19 mouse cellular contexts compared by ENCODE assay signal in the genomic region with DNA sequence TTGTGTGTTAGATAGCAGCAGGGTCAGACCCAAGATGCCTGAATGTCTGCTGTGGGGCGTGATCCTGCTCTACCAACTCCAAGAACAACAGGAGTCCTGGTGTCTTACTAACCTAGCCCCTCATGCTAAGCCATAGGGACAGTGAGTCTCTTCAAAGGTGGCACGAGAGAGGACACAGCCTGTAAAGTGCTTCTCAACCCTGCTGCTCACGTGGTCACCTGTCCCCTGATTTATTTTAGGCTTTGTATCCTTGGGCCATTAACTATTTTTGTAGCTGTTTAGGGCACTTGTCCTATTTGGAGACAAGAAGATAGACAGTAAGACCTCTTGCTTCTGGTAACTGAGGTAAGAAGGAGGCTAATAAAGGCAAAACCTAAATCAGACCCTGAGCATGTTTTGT.
DNase-seq lines count a peak whose midpoint lies in the region; ATAC-seq and TF ChIP-seq lines count a peak whose summit lies in the region.
"Had no signal": no experiment of that assay in that cellular context is flagged by ENCODE, and none has a peak within 500 bp of the region (broad histone marks: within the 10 kb centered on the region; RNA-seq: fewer than 3 reads in every experiment).

No protein-coding gene starts in this region.

- no peak overlapping the region for H3K4me2 ChIP-seq in midbrain, embryonic 14.5 days (ENCODE audit: low read length)
- H3K4me2 ChIP-seq in intestine, postnatal 0 days (replicated peaks; ENCODE audit: low read depth), result no peak overlapping the region
- H3K4me2 ChIP-seq: kidney, embryonic 15.5 days; liver, embryonic 13.5 days had no signal

- H3K36me3 ChIP-seq in heart, adult 2 months (ENCODE audit: control insufficient read depth, insufficient read depth, low read length), result no peaks in the 10 kb centered on the region; the same call in 1 of the 2 replicates
- no peaks in the 10 kb centered on the region for H3K36me3 ChIP-seq in midbrain, embryonic 14.5 days (ENCODE audit: control insufficient read depth, insufficient read depth, low read length)
- no peaks in the 10 kb centered on the region for H3K36me3 ChIP-seq in intestine, postnatal 0 days (ENCODE audit: control insufficient read depth, insufficient read depth)
- H3K36me3 ChIP-seq: kidney, embryonic 15.5 days; liver, embryonic 13.5 days had no signal

- DNase-seq in cerebellum, adult 9-10 months, result peak; percentile 6
- DNase-seq in cerebellum, adult 11-12 months, result no peak
- DNase-seq in heart, adult 2 months, result peak in 1 of 2 experiments; percentile 49
- DNase-seq in heart, postnatal 14 days, result no peak
- no peak for DNase-seq in left cerebral cortex, adult 2 months (ENCODE audit: extremely low spot score in 1 of 2, low spot score in 2 of 2)
- DNase-seq in left cerebral cortex, postnatal 25 days (ENCODE audit: low spot score in 2 of 2), result no peak
- DNase-seq in midbrain, embryonic 14.5 days, result no peak
- DNase-seq: adrenal gland, postnatal 14 days; cerebellum, adult 8-10 months; kidney, adult 11 months; kidney, postnatal 36 days; liver, embryonic 13.5 days; lung, adult 2 months; lung, postnatal 14 days; right cerebral cortex, postnatal 25 days; spleen, adult 18-20 months had no signal

- intact Hi-C loops in heart, adult 2 months (cut with DNase I), result loop anchor here (10.0 kb wide), 1 partner anchor 361 kb away; no protein-coding TSS in a partner anchor
- intact Hi-C loops in heart, postnatal 14 days (cut with DNase I), result no loop called here
- intact Hi-C loops in left cerebral cortex, adult 2 months (cut with DNase I), result no loop called here
- intact Hi-C loops in left cerebral cortex, postnatal 25 days (cut with DNase I), result loop anchor here (10.0 kb wide), 1 partner anchor 361 kb away; no protein-coding TSS in a partner anchor

- no peak for ATAC-seq in midbrain, embryonic 14.5 days (ENCODE audit: low FRiP score, low TSS enrichment)
- ATAC-seq in intestine, postnatal 0 days, result no peak
- ATAC-seq: activated CD4-positive, CD25-positive, alpha-beta regulatory T cell, adult 4 months had no signal

- no peaks in the 10 kb centered on the region for H3K27me3 ChIP-seq in heart, adult 2 months (ENCODE audit: control insufficient read depth, insufficient read depth, low read length)
- H3K27me3 ChIP-seq in midbrain, embryonic 14.5 days (ENCODE audit: control insufficient read depth, insufficient read depth, low read length), result no peaks in the 10 kb centered on the region
- no peaks in the 10 kb centered on the region for H3K27me3 ChIP-seq in intestine, postnatal 0 days (replicated peaks; ENCODE audit: control insufficient read depth, insufficient read depth, low read length)
- H3K27me3 ChIP-seq: kidney, embryonic 15.5 days; liver, embryonic 13.5 days had no signal

- WGBS in heart, adult 2 months, result 54% methylated on average over 3 of the region's 3 CpGs
- WGBS in midbrain, embryonic 14.5 days, result 38% methylated on average over 3 of the region's 3 CpGs
- WGBS in intestine, postnatal 0 days, result 68% methylated on average over 3 of the region's 3 CpGs

- TF ChIP-seq CTCF in heart, adult 2 months (IDR thresholded peaks at IDR 0.05), result no peak
- no peak for TF ChIP-seq CTCF in left cerebral cortex, adult 2 months (IDR thresholded peaks at IDR 0.05)
- no peak for TF ChIP-seq CTCF in intestine, postnatal 0 days (IDR thresholded peaks at IDR 0.05; ENCODE audit: low read depth)

- H3K9me3 ChIP-seq in midbrain, embryonic 14.5 days (ENCODE audit: control insufficient read depth, low read length), result no peaks in the 10 kb centered on the region
- H3K9me3 ChIP-seq in intestine, postnatal 0 days (ENCODE audit: control insufficient read depth), result no peaks in the 10 kb centered on the region
- H3K9me3 ChIP-seq: kidney, embryonic 15.5 days; liver, embryonic 13.5 days had no signal

- TF ChIP-seq POLR2A in heart, adult 2 months (IDR thresholded peaks at IDR 0.05; ENCODE audit: insufficient read depth, low read depth, low read length), result peak; percentile 37; the same call in 1 of the 2 replicates

- H3K4me1 ChIP-seq in heart, adult 2 months (ENCODE audit: control insufficient read depth, insufficient read depth, low read length), result no peaks in the 10 kb centered on the region; the same call in 1 of the 2 replicates
- H3K4me1 ChIP-seq in midbrain, embryonic 14.5 days (ENCODE audit: control insufficient read depth, insufficient read depth, low read length), result peaks cover 22% of the 10 kb centered on the region
- H3K4me1 ChIP-seq in intestine, postnatal 0 days (replicated peaks; ENCODE audit: control insufficient read depth, insufficient read depth, low read length), result no peaks in the 10 kb centered on the region
- H3K4me1 ChIP-seq: liver, embryonic 13.5 days had no signal

- peak overlapping the region; percentile 70 for H3K27ac ChIP-seq in heart, adult 2 months
- H3K27ac ChIP-seq in left cerebral cortex, adult 2 months, result 0 out of 2 replicates have a peak overlapping the region, but pooled peaks have one; percentile 15
- 0 out of 2 replicates have a peak overlapping the region, but pooled peaks have one; percentile 16 for H3K27ac ChIP-seq in midbrain, embryonic 14.5 days (replicated peaks; ENCODE audit: low read depth, low read length)
- H3K27ac ChIP-seq in intestine, postnatal 0 days (ENCODE audit: low read depth, low read length), result no peak overlapping the region
- H3K27ac ChIP-seq: kidney, embryonic 15.5 days; liver, embryonic 13.5 days had no signal

- TF ChIP-seq EP300 in heart, adult 2 months (IDR thresholded peaks at IDR 0.05; ENCODE audit: insufficient read depth, low read depth, low read length), result 0 out of 2 replicates have a peak, but pooled peaks have one; percentile 19

- H3K4me3 ChIP-seq in heart, adult 2 months, result no peak overlapping the region; the same call in 1 of the 2 replicates
- no peak overlapping the region for H3K4me3 ChIP-seq in left cerebral cortex, adult 2 months
- no peak overlapping the region for H3K4me3 ChIP-seq in midbrain, embryonic 14.5 days (replicated peaks; ENCODE audit: low read depth, low read length)
- H3K4me3 ChIP-seq in intestine, postnatal 0 days (ENCODE audit: low read depth, low read length), result no peak overlapping the region
- H3K4me3 ChIP-seq: kidney, embryonic 15.5 days; liver, embryonic 13.5 days had no signal

- H3K79me2 ChIP-seq in heart, adult 2 months (replicated peaks; ENCODE audit: control insufficient read depth, insufficient read depth, low read length), result no peaks in the 10 kb centered on the region

- H3K9ac ChIP-seq in heart, adult 2 months (ENCODE audit: low read depth, low read length), result no peak overlapping the region
- no peak overlapping the region for H3K9ac ChIP-seq in midbrain, embryonic 14.5 days (replicated peaks; ENCODE audit: low read length)
- H3K9ac ChIP-seq in intestine, postnatal 0 days (ENCODE audit: low read depth, low read length), result no peak overlapping the region
- H3K9ac ChIP-seq: kidney, embryonic 15.5 days; liver, embryonic 13.5 days had no signal

Comparison
In these comparisons a context has a peak if more than half of its experiments do, and no peak if none do; other contexts are left out.
1. intact Hi-C loops: an anchor here in heart, adult 2 months (10.0 kb wide) and left cerebral cortex, postnatal 25 days (10.0 kb wide); none called in heart, postnatal 14 days and left cerebral cortex, adult 2 months.